Mouse (Mus musculus) B cell, adult 2 months (primary cell): ENCODE measurements at regions not wholly inside any gene's neighbourhood (a gene's known extent, or its start where the extent isn't known, plus 50 kb on each side); places are given as distances from the start of the nearest gene placed in this dataset.

Experiments
- DNase-seq, 2 experiments: peaks; one replicate each; pipeline ENCODE4 v3.0.0; 2022

DNA sequence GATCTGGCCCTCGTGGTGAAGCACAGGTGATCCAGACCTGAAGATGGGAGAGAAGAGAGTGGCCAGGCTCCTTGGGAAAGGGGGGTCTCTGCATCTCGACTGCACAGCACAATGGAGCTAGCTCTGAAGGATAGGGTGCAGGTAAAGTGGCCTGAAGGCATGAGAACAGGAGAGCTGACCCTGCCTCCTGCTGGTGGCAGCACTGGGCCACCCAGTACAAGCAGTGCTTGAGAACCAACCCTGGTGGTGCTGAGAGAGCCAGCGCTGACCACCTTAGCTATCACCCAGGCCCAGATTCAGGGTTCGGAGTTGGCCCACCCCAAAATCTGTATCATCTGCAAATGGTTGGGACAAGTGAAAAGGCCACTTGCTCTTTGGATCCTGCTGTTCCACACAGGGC is 66.2 kb downstream of the A730009L09Rik start:
- peak; percentile 17 to 24 for DNase-seq

DNA sequence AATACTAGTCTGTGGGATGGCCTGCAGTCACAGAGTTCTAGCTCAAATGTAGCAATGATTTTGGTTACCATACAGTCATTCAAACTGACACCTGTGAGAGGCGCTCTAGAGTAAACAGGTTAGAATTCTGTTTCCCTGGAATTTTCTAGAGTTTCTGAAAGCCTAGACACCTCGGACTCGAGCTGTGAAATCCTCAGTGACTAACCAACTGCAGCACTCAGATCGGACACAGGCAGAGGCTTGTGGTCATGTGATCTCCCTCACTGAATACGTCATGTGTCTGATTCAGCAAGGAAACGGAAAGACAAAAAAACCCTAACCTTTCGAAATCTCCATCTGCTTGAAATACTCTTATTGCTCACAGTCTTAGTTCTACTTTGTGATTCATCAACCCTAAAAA is 68.4 kb downstream of the A730009L09Rik start:
- peak; percentile 69 to 76 for DNase-seq

DNA sequence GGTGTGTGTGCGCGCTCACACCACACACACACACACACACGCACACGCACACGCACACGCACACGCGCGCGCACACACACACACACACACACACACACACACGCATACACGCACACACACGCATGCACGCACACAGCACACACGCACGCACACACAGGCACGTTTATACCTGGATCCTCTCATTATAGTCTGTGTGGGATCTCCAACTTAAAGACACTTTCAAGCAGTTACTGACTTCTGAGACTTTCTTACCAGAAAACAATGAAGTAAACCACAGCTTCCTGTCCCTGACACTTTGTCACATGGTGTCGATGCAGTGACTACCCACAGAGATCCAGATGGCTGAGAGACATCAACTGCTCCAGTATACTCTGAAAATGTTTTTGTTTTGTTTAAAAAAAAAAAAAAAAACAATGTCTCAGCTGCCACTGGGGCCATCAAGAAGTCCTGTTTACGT is 68.9 kb downstream of the A730009L09Rik start:
- DNase-seq = peak; percentile 64 to 71

DNA sequence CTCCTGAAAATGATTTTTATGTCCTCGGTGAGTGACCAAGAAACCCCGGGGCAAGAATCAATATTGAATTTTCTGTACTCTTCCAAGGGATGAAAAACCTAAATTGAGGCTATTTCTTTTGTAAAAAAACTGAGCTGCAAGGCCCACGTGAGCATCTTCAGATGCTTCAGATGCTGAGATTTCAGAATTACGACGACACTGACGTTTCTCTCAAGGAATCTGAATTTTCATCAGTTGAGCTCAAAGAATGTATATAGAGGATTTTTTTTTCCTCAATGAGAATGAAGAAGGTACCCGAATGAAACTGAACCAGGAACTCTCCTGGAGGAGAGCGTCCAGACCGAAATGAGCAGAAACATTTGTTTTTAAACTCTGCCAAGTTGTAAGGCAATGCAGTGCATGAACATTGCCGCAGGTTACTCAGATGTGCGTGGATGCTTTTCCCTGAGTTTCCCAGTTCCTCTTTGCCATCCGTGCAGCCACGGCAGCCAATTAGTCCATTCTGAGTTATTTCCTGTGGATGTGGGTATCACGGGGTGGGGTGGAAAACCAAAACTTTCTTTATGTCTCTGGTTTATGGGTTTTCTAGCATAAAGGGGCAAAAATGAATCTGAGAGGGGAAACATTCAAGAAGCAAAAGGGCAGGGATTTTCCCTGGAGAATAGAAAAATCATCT is 69.9 kb downstream of the A730009L09Rik start:
- peak; percentile 24 to 25 for DNase-seq

DNA sequence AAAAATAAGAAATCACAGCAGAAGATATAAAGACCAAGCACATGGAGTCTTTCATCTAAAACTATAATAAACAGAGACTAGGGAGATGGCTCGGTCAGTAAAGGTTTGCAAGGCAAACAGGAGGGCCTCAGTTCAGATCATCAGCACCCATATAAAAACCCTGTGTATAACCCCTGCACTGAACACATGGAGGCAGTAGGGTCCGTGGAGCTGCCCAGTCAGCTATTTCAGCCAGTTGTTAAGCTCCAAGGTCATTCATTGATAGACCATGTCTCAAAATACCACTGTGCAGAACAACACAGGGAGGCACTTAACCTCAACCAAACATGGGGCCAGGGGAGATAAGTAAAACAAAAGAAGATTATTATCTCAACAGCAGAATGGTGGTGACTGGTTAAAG is 78.1 kb downstream of the A730009L09Rik start:
- DNase-seq = no peak

DNA sequence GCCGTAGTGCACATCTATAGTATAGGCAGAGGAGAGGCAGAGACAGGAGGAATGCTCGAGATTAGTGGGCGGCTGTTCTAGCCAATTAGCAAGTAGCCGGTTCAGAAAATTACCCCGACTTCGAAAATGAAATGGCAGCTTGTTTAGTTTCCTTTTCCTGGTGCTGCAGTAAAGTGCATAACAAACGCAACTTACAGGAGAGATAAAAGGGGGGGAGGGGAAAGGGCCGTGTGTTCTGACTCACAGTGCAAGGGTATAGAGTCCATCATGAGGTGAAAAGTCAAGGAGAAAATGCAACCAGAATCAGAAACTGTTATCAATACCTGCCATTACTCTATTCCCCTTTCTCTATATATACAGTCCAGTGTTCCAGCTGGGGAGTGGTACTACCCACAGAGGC is 88.0 kb downstream of the A730009L09Rik start:
- DNase-seq = no peak

DNA sequence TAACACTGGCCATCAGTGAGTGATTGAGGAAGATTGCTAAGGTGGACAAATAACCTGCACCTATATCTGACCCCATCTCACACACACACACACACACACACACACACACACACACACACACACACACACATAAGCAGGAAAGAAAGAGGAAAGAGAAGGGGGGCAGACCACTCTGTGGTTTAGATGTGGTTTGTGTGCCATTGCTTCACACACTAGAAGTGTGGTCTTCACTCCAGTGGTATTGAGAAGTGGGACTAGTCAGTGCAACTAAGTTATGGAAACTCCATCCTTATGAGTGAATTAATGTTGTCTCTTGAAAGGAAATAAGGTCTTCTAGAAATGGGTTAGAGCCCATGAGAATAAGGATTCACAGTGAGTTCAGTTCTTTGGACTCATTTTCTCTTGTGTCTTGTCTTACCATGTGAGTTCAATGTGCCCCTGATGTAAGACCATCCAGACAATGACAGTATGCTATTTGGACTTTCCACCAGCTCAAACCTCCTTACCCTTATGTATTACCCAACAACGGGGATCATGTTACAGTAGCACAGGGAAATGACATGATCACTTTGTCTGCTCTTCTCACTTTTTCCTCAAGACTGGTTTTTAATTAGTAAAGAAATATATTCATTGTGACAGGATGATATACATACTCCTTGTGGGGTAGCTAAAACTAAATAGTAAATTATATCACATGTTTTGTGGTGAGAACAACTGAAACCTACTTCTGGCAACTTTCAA is 88.7 kb downstream of the A730009L09Rik start:
- no peak for DNase-seq

DNA sequence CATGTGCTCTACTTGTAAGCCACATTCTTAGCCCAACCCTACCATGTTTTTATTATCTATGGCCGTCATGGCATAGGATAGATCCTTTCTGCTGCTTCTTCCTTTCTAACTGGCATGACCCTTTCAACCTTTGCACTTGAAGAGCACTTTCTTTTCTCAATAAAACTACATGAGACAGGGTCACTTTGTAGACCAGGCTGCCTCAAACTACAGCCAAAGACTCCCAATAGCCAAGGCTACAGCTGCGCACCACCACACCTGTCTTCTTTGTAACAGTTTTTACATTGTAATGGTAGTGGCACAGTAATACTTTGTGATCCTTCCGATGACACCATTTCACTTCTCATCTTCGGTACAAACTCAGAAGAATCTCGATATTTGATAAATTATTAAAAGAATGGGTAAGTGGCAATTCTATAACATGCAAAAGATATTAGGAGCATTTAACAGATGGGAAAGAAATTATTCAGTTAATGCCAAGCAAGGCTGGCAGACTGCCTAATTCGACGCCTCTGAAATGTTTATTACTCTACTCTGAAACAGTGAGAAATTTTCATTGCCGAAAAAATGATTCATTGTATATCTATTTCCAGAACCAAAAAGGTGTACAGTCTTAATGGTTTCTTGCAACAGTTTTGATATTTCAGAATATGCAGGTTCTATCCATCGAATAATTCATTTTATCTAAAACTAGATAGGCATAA is 89.5 kb downstream of the A730009L09Rik start:
- DNase-seq = no peak

DNA sequence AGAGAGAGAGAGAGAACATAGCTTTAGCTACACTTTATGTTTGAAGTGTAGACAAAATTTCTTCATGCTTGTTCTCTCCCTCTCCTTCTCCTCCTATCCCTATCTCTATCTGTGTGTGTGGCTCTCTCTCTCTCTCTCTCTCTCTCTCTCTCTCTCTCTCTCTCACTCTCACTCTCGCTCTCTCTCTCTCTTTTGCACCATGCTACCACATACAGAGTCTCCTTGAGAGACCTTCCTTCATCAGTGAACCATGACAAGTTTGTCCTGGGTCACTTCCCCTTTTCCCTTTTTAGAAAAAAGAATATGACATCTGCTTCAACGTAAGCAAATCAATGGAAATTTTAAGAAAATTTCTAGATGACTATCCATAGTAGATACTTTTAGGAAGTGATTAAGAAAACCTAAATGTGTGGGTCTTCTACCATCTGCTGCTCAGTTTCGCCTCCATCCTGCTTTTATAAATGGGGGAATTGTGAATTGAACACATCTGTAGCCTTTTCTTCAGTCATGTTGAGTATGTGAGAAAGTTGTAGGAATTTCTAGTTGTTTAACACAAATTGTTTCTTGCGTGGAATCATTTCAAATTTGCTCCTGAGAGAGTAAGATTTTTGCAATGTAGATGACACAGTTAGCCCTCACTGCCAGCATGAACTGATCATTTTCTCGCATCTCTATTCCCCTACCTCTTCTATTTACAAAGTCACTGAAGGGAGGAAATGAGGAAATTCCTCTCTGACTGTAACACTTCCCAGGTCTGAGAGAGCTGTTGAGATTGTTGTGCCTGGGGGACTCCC is 91.3 kb downstream of the A730009L09Rik start:
- DNase-seq = peak; percentile 30 to 47

DNA sequence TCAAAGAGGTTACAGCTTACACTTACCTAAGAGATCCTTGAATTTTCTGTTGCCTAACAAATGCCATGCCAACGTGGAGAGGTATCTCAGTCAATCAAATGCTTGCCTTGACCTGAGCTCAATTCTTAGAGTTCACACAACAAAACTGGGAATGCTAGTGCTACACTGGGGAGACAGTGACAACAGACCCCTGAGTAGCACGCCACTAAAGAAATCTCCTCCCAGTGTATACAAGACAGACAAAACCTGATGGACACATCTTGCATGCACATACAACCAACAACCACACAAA is 91.8 kb downstream of the A730009L09Rik start:
- DNase-seq = no peak

DNA sequence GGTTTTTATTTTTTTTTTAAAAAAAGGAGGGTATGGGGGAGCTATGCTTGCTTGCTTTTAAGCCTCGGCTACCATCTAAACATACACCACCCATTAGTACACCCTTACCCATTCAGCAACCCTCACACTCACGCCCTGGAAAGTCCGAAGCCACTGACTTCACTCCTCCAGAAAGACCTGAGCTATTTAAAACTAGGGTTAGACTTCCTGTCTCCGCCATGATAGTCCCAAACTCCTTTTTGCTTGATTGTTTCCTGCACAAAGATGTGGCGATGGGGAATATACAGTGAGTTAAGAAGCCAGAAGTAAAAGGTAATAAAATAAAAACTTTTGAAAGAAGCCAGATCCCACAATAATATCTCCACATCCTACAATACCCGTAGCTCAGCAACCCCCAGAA is 92.6 kb downstream of the A730009L09Rik start:
- no peak for DNase-seq

DNA sequence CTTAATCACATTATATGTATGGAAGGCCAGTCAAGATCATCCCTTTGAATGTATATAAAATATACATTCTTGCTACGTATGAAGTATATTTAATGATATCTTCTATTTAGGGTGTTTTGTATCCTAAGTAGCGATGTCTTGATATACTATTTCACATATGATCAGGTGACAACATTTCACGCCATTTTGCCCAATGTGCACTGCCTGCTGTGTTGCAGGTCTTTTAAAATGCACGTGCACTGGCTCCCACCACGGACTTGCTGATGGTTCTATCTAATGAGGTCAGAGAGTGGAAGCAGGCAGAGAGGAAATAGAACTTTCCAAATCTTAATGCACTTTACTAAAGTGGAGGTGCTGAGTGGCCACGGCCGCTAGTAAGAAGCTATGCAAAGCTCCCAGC is 100.8 kb downstream of the A730009L09Rik start:
- no peak for DNase-seq

DNA sequence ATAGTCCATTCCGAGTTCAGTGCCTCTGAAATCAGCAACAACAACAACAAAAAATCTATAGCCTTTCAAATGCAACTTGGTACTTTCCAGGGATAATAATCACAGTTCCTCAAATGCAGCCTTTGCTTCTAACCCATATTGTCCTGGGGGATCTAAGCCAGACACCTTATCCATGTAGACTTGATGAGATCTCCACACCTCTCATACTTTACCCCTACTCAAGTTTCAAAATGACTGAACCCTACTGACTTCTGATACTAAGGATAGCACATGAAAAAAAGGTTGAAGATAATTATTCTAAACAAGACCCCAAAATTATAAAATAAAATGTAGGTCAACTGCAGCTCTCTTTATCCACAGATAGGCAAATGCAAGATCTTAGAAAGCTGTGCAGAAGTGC is 101.2 kb downstream of the A730009L09Rik start:
- DNase-seq = no peak

DNA sequence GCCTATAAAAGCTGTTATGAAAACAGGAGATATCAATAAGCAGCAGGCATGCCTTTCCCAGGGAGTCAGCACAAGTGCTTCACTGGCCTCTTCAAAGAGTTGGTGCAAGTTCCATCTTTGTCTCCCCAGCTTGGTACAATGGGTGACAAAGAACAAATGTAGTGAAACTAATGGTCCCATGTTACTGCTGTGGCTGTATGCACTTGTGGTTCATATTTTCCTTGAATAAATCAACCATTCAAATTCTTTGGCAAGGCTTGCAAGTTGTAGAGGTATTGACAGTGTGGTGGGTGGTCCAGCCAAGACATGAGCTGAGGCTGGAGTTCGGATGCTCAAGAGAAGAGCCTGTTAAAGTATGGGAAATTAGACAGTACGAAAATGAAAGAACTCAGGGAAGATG is 103.5 kb downstream of the A730009L09Rik start:
- DNase-seq = no peak

DNA sequence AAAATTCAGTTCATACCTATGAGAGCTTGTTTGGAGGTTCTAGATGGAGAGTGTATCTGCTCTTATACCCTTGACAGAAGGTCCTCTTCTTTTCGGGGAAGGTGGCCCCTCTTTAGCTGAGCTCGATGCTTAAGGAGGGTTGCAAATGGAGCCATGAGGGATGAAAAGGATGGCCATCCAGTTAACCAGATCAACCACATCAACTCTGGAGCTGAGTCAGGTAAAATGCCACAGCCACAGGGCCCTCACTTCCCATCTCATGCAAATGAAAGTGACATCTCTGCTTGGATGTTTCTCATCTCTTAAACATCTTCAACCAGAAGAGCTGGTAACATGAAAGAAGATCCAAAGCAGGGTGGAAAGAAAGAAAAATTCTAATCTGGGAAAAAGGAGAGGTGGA is 105.0 kb downstream of the A730009L09Rik start:
- DNase-seq = no peak

DNA sequence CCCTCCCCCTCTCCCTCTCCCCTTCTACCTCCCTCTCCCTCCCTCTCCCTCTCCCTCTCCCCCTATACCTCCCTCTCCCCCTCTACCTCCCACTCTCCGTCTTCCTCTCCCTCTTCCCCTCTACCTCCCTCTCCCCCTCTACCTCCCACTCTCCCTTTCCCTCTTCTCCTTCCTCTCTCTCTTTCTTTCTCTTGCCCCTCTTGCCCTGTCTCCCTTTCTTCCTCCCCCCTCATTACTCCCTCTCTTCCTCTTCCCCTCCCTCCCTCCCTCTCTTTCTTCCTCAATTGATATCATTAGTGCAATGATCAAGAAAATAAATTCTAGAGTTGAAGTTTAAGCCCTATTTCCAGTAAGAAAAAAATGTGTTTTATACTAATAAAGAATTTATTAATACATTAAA is 105.9 kb downstream of the A730009L09Rik start:
- DNase-seq = no peak

DNA sequence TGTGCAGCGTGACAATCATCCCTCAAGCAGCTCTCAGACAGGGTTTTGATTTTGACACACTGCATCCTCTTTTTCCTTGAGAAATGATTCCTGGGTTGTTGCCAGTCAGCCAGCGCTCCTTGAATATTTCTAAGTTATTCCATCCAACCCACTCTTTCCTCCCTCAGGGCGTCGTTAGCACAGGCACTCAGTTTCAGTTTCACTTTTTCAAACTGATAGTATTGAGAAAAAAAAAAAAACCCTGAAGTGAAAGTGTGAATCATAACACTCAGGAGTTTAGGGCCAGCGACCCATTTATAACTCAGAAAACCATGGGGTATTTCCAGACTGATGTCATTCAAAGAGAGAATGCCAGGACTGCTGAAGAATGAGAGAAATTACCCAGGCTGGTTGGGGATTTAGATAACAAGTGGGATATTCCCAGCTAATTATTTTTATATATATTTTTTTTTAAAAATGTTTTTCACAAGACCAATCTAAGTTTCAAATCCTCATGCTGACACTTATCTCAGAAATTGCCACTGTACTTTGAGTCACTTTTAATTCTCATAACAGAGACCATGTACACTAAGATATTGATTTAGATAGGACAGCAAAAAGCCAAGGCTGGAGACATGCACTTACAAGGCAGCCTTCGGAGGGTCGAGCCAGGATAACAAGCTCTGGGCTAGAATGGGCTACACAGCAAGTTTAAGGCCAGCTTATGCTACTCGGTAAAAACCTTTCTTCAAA is 106.5 kb downstream of the A730009L09Rik start:
- peak; percentile 58 to 62 for DNase-seq

DNA sequence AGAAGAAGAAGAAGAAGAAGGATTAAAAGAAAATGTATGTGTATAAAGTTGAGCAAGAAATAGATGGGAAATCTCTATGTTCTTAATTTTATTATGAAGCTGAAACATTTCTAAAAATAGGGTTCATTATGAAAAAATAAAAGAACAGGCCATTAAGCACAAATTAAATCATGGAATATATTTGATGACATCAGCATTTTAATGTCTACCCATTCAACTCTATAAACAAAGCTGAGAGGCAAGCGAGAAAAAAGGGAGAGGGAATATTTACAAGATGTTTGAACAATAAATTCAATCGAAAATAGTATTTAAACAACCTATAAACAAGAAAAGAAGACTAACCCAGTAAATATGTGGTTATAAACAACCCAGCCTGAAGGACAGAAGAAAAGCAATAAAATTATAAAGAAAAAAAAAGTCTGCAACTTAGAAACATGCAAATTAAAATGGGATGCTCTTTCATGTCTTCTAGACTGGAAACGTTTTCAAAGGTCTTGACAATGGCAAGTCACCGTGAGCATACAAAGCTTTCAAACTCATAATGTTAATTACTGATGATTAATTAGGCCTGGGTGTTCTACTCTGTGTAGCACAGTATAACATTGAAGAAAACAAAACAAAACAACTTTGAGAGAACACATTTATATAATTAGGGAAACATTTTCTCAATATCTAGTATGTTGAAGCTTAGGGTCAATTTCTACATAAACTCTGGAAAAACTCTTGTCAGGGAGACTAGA is 108.6 kb downstream of the A730009L09Rik start:
- DNase-seq = no peak

DNA sequence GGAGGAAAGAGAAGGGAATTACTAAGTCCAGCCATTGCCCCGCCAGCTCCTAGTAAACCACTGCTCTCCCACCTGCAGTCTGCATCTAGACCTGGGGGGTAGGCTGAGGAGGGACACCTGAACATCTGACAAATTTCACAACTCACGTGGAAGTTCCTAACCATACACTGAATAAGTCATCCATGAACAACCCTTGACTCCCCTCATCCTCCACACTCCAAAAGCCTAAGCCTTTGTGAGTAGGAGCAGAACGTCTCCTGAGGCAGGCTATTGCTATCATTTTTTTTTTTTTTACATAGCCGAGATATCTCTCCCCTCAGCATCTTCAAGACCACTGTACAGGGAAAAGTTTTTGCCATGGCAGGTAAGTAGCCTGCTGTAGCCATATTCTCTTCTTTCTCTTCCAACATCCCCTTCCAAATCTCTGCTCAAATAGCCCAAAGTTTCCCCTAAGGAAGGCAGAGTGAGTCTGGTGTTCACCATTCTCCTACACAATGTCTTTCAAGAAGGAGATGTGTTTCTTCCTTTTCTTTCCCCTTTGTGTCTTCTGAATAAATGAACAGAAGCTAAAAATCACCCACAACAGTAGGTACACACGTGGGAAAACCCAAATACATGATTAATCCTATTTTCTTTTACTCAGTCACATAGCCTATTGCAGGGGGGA is 109.7 kb downstream of the A730009L09Rik start:
- DNase-seq = no peak

DNA sequence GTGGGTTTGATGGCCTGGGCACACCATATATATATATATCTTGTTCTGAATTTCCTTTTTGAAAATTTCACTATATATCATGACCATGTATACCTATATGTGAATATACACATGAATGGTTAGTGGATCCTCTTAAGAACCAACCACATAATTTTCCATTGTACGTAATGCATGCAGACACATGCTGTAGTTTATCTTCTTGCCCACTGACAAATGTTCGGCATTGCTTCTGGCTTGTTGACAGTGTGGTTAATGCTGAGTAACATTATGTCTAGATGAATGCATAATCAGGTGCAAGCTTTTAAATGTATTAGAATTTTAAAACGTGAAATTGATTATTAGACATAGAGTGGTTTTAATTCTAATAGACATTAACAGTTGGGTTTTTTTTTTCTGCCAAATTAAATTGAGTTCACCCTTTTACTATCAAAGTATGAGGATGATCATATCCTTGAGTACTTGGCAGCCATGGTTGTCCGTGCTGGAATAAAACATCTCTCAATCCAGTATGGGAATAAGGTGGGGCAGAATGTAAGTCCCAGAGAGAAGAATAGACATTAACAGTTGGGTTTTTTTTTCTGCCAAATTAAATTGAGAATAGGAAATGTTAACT is 110.3 kb downstream of the A730009L09Rik start:
- no peak for DNase-seq

DNA sequence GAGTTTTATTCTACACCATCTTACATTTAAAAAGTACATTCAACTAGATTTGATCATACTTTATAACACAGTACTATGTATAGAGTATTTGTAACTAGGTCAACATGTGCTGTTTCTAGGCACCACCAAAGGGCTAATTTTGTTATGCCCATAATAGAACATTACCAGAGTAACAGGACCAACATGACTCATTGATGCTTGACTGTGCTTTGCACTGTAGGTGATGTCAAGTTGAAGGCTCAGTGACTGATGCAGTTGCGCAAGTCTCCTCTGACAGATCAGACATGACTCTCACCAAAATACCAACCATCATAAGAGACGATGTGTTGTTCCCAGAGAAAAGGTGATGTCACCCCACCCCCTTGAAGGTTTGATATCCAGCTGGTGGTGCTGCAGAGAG is 108.5 kb downstream of the Mrpl39 start:
- no peak for DNase-seq
